Mouse (Mus musculus): ENCODE results near the gene Ccdc27.

The Ccdc27 gene

DNA sequence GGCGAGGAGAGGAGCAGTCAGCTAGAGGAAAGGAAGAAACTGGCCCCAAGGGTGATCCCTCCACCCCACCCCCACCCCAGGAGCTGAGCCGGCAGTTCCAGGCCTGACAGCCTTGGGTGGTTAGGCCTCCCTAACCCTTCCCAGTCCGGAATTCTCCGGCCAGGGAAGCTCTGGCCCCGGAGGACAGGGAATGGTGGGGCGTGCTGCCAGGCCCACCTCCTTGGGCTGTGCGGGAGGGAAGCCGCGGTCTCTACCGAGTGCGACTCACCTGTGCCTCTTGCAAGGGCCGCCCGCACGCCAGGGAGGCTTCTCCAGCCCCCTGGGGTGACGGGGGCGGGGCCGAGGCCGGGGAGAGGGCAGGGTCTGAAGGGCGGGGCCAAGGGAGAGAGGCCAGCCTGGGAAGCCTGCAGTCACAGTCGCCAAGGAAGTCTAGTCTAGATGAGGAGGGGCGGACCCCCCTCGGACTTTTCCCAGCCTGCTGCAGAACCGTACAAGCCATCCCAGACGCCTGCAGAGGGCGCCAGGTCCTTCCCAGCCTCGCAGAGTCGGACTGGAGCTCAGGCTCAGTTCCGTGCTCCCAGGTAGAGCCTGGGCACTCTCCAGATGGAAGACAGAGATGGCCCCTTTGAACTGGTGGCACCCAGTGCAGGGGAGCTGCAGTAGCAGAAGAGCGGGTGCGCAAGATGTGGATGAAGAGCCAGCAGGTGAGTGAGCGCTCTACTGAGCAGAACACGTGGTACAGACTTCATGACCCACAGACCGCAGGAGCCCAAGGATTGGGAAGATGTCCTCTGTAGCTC lies 16.6 kb downstream of the Ccdc27 start, which contains the start of gene Smim1:
Gene Smim1 (minus strand): TSS at position 590 of the 800 bp plus-strand sequence.
- in situ Hi-C loops (cut with MboI), result no loop called here

DNA sequence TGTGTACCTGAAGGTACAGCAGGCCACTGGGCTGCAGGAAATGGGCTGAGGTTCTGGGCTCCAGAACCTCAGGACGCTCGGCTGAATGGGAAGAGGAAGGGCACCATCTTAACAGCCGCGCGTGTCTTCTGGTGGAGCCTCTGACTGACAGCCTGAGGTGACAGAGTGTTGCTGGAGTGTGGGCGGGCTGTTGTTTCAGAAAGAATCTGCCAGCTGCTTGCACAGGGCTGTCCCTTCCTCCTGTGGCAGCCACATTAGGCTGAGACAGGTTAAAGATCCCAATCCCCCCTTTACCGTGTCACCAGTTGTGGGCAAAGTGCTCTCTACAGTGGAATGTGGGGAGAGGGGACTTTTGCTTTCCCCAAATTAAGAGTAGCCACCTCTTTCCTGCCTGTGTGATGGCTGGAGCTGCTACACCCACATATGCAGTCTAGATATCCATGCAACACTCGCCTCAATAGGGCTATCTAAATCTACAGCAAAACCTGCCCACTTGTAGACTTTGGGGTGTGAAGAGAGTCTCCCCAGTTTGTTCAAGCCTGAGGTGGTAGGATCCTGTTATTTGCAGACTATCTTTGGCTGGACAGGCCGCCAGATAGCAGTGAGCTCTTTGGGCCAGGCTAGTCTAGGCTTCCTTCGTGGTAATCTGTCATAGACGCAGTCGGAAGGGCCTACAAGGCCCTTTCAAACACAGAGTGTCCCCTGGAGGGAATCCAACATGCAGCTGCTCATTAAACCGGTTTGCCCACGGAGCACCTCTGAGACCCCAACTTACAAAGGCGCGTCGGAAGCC lies 17.6 kb downstream of the Ccdc27 start:
- in situ Hi-C loops (cut with MboI), result no loop called here

DNA sequence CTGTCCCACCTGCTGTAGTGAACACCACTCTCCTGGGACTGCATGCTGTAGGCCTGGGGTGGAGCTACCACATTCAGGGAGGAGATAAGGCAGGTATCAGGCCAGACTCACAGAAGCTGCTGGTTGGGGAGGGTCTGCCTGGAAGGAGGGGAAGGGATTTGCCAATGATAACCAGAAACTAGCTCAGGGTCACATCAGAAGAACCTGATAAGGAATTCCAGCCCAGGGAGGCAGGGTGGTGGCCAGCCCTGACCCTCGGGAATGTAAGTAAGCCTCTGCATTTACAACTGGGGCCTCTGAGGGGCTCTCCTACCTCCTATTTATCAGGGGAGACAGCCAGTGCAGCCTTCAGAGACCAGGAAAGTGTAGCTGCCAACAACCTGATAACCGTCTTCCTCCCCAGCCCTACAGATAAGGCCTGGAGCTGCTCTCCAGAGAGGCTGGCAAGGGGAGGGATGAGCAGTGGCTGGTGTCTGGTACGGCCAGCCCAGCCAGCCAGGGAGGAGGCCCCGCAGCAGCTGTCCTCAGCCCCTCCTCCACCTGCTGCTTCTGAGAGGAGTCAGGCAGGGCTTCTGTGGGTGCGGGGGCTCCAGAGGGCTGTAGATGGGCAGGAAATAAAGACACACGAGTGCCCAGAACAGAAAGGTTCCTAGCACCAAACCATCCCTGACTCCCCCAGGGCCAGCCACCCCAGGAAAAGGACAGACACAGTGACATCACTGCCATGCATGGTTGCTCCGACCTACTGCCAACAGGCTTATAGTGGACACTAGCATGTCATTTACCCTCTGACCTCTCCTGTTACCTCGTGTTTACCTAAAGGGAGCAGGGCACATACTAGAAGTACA lies 18.5 kb downstream of the Ccdc27 start:
- in situ Hi-C loops (cut with MboI), result no loop called here

DNA sequence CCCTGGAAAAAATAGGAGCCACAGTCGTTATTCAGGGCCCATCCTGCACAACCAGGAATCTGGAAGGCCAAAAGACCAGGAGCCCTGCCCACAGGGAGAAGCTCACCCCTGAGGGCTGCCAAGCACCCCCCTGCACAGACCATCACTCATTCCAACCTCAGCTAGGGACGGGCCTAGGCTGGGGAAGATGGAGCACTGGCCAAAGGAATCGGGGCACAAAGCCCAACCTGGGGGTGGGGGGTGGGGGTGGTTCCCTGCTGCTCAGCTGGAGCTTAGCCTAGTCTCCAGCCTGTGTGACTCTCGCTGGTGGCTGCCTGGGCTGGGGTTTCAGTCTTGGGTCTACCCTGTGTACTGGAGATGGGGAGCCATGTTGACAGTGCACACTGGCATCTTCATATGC lies 19.6 kb downstream of the Ccdc27 start:
- in situ Hi-C loops (cut with MboI), result no loop called here

DNA sequence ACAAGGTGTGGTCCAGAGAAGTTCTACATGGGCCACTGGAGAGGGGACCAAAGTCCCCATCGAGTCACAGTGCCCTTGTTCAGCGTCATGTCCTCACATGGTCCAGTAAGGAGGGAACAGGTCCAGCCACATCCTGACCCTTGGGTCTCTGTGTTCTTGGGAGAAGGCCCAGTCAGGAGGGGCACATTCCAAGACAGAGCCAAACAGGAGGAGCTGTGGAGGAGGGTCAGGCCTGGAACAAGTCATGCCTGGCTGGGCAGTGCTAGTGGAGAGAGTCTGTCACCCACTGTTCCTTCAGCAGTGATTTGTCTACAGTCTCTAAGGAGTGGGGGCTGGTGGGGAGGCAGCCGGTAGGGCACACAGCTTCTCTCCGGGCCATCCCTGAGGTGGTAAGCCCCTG lies 20.1 kb downstream of the Ccdc27 start:
- in situ Hi-C loops (cut with MboI), result no loop called here

DNA sequence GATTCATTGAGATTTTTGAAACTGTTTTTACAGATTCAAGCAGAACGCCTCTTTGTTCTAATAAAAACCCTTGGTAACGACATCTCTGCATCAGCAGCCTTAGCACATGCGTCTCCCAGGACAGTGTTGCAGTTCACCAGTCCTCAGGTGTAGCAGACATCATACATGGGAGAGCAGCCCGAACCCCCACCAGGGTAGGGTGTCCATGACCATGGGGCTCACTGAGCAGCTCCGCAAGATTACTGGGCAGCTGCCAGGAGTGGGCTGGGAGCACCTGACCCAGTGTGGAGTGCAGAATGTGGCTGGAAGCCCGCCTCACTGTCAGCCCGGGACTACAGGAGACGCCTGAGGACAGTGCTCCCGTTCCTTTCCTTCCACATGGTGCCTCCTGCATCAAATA lies 21.0 kb downstream of the Ccdc27 start:
- in situ Hi-C loops (cut with MboI), result no loop called here

DNA sequence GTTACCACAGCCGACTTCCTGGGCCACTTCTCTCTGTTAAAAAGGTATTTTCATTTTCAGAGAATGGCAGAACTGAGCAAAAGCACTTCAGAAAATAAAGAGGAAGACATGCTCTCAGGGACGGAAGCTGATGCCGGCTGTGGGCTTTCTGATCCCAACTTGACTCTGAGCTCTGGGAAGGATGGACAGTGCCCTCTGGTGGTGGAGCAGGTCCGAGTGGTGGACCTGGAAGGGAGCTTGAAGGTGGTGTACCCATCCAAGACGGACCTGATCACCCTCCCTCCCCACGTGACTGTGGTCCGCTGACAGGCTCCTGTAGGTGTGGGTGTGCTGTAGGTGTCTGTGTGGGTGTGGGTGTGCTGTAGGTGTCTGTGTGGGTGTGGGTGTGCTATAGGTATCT lies 22.9 kb downstream of the Ccdc27 start:
- in situ Hi-C loops (cut with MboI), result no loop called here

DNA sequence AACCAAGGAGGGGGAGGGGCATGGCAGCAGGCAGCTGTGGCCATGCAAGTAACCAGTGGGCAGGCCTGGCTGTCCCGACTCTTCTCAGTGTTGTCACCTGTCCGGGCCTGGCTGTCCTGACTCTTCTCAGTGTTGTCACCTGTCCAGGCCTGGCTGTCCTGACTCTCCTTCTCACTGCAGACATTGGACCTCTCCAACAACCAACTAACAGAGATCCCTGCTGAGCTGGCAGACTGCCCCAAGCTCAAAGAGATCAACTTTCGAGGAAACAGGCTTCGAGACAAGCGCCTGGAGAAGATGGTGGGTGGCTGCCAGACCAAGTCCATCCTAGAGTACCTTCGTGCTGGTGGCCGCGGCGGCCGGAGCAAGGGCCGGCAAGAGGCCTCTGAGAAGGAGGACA lies 27.0 kb downstream of the Ccdc27 start:
- in situ Hi-C loops (cut with MboI), result no loop called here

DNA sequence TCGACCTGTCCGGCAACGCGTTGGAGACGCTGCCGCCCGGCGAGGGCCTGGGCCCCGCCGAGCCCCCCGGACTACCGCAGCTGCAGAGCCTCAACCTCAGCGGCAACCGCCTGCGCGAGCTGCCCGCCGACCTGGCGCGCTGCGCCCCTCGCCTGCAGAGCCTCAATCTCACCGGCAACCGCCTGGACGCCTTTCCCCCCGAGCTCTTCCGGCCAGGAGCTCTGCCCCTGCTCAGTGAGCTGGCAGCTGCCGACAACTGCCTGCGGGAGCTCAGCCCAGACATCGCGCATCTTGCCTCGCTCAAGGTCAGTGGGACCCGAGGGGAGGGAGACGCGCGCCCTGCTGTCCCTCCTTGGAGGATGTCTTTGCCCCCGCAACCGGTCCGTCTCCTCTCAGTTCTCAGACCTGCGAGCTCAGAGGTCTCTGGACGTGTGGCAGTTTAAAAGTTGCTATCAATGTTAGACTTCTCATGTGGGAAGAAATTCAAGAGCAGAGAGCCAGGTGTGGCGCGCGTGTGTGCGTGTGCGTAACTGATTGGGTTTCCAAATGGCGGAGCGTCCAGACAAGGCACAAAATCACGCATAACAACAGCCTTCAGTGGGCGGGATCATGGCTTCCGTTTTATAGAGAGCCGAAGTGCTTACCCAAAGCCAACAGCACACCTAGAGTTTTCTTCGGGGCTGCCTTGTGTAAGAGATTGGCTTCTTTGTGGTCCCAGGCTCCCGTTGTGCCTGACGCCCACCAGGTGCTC lies 30.2 kb downstream of the Ccdc27 start:
- in situ Hi-C loops (cut with MboI), result loop anchor here (5.0 kb wide), 1 partner anchor 40 kb away; no protein-coding TSS in a partner anchor

DNA sequence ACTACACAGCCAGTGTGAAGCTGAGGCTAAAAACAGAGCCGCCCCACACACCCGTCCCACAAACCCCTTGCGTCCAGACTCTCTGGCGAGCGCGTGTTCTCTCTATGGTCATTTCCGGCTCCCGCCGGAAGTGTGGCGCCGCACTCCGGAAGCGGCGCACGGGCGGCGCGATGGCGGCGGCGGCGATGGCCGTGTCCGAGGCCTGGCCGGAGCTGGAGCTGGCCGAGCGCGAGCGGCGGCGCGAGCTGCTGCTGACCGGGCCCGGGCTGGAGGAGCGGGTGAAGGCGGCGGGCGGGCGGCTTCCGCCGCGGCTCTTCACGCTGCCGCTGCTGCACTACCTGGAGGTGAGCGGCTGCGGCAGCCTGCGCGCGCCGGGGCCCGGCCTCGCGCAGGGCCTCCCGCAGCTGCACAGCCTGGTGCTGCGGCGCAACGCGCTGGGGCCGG lies 30.8 kb downstream of the Ccdc27 start, which contains the start of gene Lrrc47:
Gene Lrrc47 (plus strand): TSS at position 86 of the 444 bp plus-strand sequence.
- in situ Hi-C loops (cut with MboI), result loop anchor here (5.0 kb wide), 1 partner anchor 39 kb away; no protein-coding TSS in a partner anchor

DNA sequence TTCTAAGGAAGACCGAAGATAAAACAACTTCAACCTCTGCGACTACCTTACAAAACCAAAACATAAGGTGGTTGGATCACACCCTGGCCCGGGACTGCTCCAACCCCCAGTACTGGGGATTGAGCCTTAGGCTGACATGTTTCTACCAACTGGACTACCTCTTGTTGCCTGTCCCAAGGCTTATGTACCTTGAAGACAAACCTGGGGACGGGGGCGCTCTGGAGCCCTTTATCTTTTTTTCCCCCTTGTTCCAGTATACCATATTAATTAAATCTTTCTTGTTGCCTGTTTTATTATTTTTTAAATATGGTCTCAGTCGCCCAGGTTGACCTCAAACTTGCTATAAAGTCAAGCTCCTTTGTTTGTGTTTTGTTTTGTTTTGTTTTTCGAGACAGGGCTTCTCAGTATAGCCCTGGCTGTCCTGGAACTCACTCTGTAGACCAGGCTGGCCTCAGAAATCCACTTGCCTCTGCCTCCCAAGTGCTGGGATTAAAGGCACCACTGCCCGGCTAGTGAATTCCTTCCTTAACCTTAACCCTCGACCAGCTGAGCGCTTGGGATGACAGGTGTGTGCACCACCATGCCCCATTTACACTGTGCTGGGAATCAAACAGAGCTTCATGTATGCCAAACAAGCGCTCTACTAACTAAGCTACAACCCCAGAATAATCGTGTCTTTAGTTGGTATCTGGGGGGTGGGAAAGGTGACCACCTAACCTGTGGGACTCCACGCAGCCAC lies 31.4 kb downstream of the Ccdc27 start:
- in situ Hi-C loops (cut with MboI), result loop anchor here (5.0 kb wide), 1 partner anchor 39 kb away; no protein-coding TSS in a partner anchor

DNA sequence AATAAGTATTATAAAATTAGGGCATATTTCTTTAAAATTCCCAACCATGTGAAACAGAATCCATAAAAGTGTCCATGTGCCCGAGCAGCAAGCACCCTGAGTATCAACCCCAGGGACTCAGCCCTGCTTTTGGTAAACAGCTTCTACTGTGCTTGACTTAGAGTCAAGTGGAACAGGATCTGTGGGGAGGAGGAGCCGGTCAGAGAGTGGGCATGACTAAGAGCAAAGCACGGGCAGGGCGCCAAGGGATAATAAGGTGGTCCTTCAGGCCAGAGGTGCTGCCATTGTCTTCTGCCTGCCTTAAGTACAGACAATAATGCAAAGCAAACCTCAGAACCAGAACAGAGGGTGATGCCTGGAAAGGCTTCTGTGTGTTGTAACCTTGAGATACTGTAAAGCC lies 34.7 kb downstream of the Ccdc27 start:
- in situ Hi-C loops (cut with MboI), result no loop called here

DNA sequence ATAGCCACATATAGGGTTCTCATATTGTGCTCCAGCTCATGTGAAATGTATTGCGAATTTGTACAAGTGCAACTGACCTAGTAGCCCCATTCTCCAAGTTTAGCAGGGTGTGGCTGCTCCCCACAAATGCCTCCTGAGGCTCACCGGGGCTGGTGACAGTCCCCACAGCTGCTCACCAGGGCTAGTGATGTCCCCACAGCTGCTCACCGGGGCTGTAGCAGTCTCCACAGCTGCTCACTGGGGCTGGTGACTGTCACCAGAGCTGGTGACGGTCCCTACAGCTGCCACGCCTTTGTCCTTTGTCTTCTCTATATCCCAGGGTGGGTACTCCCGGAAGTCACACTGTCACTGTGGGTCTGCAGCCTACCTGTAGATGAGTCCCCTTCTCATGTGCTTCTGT lies 36.2 kb downstream of the Ccdc27 start:
- in situ Hi-C loops (cut with MboI), result no loop called here

DNA sequence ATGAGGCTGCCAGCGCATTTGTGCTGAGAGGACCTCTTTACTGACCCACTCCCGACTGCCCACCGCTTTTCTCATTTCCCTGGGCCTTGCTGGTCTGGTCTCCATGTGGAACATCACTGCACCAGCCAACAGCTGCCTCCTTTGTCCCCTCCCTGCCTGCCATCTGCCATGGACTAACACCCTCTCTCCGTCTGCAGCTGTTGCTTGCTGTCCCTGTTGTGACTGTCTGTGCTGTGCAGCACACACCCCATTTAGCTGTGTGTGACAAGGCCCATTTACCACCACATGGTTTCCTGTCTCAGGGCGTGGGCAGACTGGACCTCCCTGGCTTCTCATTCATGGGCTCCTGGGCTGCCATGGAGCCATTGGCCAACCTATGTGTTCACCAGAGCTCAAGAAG lies 37.0 kb downstream of the Ccdc27 start:
- in situ Hi-C loops (cut with MboI), result no loop called here

DNA sequence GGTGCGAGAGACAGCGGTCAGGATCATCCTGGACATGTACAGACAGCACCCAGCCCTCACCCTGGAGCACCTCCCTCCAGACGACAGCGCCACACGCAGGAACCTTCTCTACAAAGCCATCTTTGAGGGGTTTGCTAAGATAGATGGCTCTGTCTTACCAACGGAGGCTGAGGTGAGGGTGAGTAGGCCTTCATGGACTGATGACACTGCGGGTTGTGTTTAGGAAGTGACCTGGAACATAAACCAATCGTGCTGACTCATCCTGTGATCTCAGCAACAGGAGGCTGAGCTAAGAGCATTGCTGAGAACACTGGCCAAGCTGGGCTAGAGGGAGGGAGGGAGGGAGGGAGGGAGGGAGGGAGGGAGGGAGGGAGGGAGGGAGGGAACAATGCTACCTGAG lies 49.0 kb downstream of the Ccdc27 start:
- in situ Hi-C loops (cut with MboI), result no loop called here

DNA sequence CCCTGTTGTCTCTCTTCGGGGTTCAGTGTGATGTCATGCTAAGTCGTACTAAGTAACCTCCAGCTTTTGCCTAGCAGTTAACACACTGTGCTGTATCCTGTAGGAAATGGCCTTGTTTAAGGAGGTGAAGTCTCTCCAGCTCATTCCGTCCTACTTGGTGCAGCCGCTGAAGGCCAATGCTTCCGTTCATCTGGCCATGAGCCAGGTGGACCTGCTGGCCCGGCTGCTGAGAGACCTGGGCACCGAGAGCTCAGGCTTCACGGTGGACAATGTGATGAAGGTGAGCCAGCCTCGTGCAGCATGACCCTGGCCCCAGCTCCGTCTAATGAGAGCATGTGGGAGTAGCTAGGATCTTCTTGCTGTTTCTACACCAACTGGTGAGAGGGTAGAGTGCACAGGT lies 49.8 kb downstream of the Ccdc27 start:
- in situ Hi-C loops (cut with MboI), result no loop called here

DNA sequence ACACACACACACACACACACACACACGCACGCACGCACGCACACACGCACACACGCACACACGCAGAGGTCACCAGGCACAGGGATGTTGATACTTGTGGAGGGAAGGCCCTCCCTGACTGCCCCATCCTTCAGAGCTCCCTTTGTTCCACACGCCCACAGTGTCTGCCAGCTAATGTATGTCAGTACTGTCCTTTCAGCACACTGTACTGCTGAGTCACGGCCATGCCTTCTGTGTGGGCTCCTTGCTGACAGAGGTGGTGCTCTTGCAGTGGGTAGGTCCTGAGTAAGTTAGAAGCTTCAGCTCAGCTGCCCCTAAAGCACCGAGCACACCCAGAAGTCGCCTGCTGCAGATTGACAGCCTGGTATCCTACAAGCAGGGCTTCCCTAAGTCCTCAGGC lies 62.0 kb downstream of the Ccdc27 start:
- in situ Hi-C loops (cut with MboI), result no loop called here

DNA sequence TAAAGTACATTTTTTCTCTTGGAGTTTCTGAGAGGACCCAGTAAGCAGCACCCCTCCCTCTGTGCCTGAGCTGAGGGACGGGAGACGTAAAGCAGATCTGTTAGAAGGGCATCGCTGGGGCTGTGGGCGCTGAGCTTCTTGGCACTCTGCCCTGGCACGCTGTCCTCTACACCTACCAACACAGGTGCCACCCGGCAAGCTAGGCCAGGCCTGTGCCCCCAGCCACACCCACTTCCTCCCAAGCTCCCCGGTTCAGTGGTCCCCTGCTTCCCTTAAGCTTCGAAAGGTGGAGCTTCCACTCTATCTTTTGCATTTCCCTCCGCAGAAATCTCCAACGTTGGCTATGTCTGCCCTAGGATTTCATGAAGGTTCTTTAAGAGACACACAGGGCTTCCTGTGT lies 63.2 kb downstream of the Ccdc27 start:
- in situ Hi-C loops (cut with MboI), result no loop called here

Measured in mature B cell (primary cell).